Mouse (Mus musculus): ENCODE data around the gene Slx4. TPM values are rescaled to one million over a fixed set of nuclear protein-coding genes. Genes with fewer than 3 reads are reported as not detected.

Gene Slx4
- total and polyA plus RNA-seq, 3 experiments, result 24.3 to 35.2 TPM; not detected in 1

- H3K27ac ChIP-seq (ENCODE audit: control insufficient read depth, low read depth, low read length), result no peak overlapping the region
- DNase-seq (ENCODE audit: low read depth, low spot score), result peak; percentile 47
- TF ChIP-seq JUND (IDR thresholded peaks at IDR 0.05; ENCODE audit: low read depth, low read length) (0 out of 2 replicates have a peak, but pooled peaks have one; percentile 34), POLR2A (IDR thresholded peaks at IDR 0.05; ENCODE audit: control insufficient read depth in 1 of 2, insufficient read depth in 1 of 2, low read depth in 1 of 2, low read length in 2 of 2, poor library complexity in 1 of 2) (no peak), USF2 (IDR thresholded peaks at IDR 0.05; ENCODE audit: borderline replicate concordance in 1 of 2, insufficient read depth in 1 of 2, low read depth in 1 of 2, low read length in 2 of 2) (no peak), RAD21 (IDR thresholded peaks at IDR 0.05; ENCODE audit: low read depth, low read length) (no peak)
- H3K27me3 ChIP-seq (ENCODE audit: control insufficient read depth in 1 of 2, insufficient read depth in 2 of 2, low read length in 2 of 2), result no peaks in the 10 kb centered on the region
- H3K4me3 ChIP-seq (ENCODE audit: control insufficient read depth in 1 of 2, insufficient read depth in 1 of 2, low read depth in 2 of 2, low read length in 2 of 2), result no peak overlapping the region
- 0 out of 4 replicates have a peak, but pooled peaks cover 0 to 3% of the 10 kb centered on the region in 2 experiments for H3K4me1 ChIP-seq (ENCODE audit: control insufficient read depth in 1 of 2, insufficient read depth in 2 of 2, low read length in 2 of 2)
- H3K79me2 ChIP-seq (ENCODE audit: control insufficient read depth, insufficient read depth, low read length, poor library complexity), result no peaks in the 10 kb centered on the region
- H3K9ac ChIP-seq (ENCODE audit: control insufficient read depth, low read depth, low read length, poor library complexity, severe bottlenecking), result no peak overlapping the region
- no peaks in the 10 kb centered on the region for H3K9me3 ChIP-seq (replicated peaks; ENCODE audit: insufficient read depth, low read length)
- no peaks in the 10 kb centered on the region; a peak in 1 of 4 replicates for H3K36me3 ChIP-seq (ENCODE audit: control insufficient read depth in 1 of 2, insufficient read depth in 2 of 2, low read length in 2 of 2)
Measured at GRCm38 (mm10) chr16:3959261-3959660, 44.3 kb downstream of the Slx4 start.

- H3K9ac ChIP-seq (ENCODE audit: control insufficient read depth, low read depth, low read length, poor library complexity, severe bottlenecking), result no peak overlapping the region
- H3K4me1 ChIP-seq (ENCODE audit: control insufficient read depth in 1 of 2, insufficient read depth in 2 of 2, low read length in 2 of 2), result 0 out of 4 replicates have a peak, but pooled peaks cover 0 to 3% of the 10 kb centered on the region in 2 experiments
- no peaks in the 10 kb centered on the region for H3K79me2 ChIP-seq (ENCODE audit: control insufficient read depth, insufficient read depth, low read length, poor library complexity)
- no peaks in the 10 kb centered on the region for H3K27me3 ChIP-seq (ENCODE audit: control insufficient read depth in 1 of 2, insufficient read depth in 2 of 2, low read length in 2 of 2)
- no peak overlapping the region for H3K27ac ChIP-seq (ENCODE audit: control insufficient read depth, low read depth, low read length)
- no peak for TF ChIP-seq GATA1 (IDR thresholded peaks at IDR 0.05; ENCODE audit: low read depth, low read length)
- no peak for TF ChIP-seq E2F4 (IDR thresholded peaks at IDR 0.05; ENCODE audit: borderline replicate concordance, low read depth, low read length)
- no peak for TF ChIP-seq KAT2A (conservative IDR thresholded peaks at IDR 0.05; ENCODE audit: low read depth, low read length)
- no peak for TF ChIP-seq MAFK (IDR thresholded peaks at IDR 0.05; ENCODE audit: borderline replicate concordance, low read depth, low read length)
- TF ChIP-seq CHD2 (IDR thresholded peaks at IDR 0.05; ENCODE audit: low read length), result no peak
- no peak for TF ChIP-seq POLR2AphosphoS2 (IDR thresholded peaks at IDR 0.05; ENCODE audit: low read length)
- no peak for TF ChIP-seq EP300 (IDR thresholded peaks at IDR 0.05; ENCODE audit: low read depth in 1 of 2, low read length in 2 of 2)
- no peaks in the 10 kb centered on the region for H3K9me3 ChIP-seq (replicated peaks; ENCODE audit: insufficient read depth, low read length)
- DNase-seq (ENCODE audit: low read depth, low spot score), result no peak
- H3K36me3 ChIP-seq (ENCODE audit: control insufficient read depth in 1 of 2, insufficient read depth in 2 of 2, low read length in 2 of 2), result no peaks in the 10 kb centered on the region; a peak in 1 of 4 replicates
- no peak overlapping the region for H3K4me3 ChIP-seq (ENCODE audit: control insufficient read depth in 1 of 2, insufficient read depth in 1 of 2, low read depth in 2 of 2, low read length in 2 of 2)
Measured at GRCm38 (mm10) chr16:3956369-3956768, 47.2 kb downstream of the Slx4 start.

GRCm38 (mm10) chr16:3951141-3951540 is 52.4 kb downstream of the Slx4 start:
- Histone ChIP-seq H3K9ac (ENCODE audit: control insufficient read depth, low read depth, low read length, poor library complexity, severe bottlenecking) (no peak overlapping the region), H3K79me2 (ENCODE audit: control insufficient read depth, insufficient read depth, low read length, poor library complexity) (no peaks in the 10 kb centered on the region), H3K4me3 (ENCODE audit: control insufficient read depth in 1 of 2, insufficient read depth in 1 of 2, low read depth in 2 of 2, low read length in 2 of 2) (no peak overlapping the region), H3K36me3 (ENCODE audit: control insufficient read depth in 1 of 2, insufficient read depth in 2 of 2, low read length in 2 of 2) (no peaks in the 10 kb centered on the region), H3K9me3 (replicated peaks; ENCODE audit: insufficient read depth, low read length) (no peaks in the 10 kb centered on the region), H3K27me3 (ENCODE audit: control insufficient read depth in 1 of 2, insufficient read depth in 2 of 2, low read length in 2 of 2) (no peaks in the 10 kb centered on the region), H3K4me1 (ENCODE audit: control insufficient read depth in 1 of 2, insufficient read depth in 2 of 2, low read length in 2 of 2) (peaks cover 0 to 7% of the 10 kb centered on the region in 2 experiments; a peak in 1 of 4 replicates), H3K27ac (ENCODE audit: control insufficient read depth, low read depth, low read length) (no peak overlapping the region)
- TF ChIP-seq USF2 (IDR thresholded peaks at IDR 0.05; ENCODE audit: borderline replicate concordance in 1 of 2, insufficient read depth in 1 of 2, low read depth in 1 of 2, low read length in 2 of 2) (no peak), RAD21 (IDR thresholded peaks at IDR 0.05; ENCODE audit: low read depth, low read length) (no peak), SMC3 (IDR thresholded peaks at IDR 0.05; ENCODE audit: low read depth, low read length) (no peak), ZMIZ1 (IDR thresholded peaks at IDR 0.05; ENCODE audit: low read depth, low read length) (no peak), BHLHE40 (IDR thresholded peaks at IDR 0.05; ENCODE audit: borderline replicate concordance, low read depth, low read length) (no peak), POLR2AphosphoS2 (IDR thresholded peaks at IDR 0.05; ENCODE audit: low read length) (no peak)
- peak; percentile 34 for DNase-seq (ENCODE audit: low read depth, low spot score)

All from MEL (cell line).